Mouse (Mus musculus): ENCODE data around the gene Phf11a. TPM values are rescaled to one million over a fixed set of nuclear protein-coding genes. Genes with fewer than 3 reads are reported as not detected.
"Not testable (repeated sequence)": the region's sequence is repeated elsewhere in the genome, so short reads cannot be mapped to it uniquely, and the experiment has no call there.

The Phf11a gene
- polyA plus RNA-seq, 1 experiment from 2014 or later, result not detected

GRCm38 (mm10) chr14:59255861-59256260 lies 41.5 kb downstream of the Phf11a start:
- not testable (repeated sequence) for H3K27ac ChIP-seq (ENCODE audit: low read length); H3K27me3 ChIP-seq (ENCODE audit: control insufficient read depth, insufficient read depth, low read length); H3K9ac ChIP-seq (ENCODE audit: low read length); ATAC-seq (ENCODE audit: insufficient read depth, low FRiP score); H3K36me3 ChIP-seq (ENCODE audit: control insufficient read depth, insufficient read depth, low read length); H3K9me3 ChIP-seq (replicated peaks; ENCODE audit: control insufficient read depth, low read length); H3K4me3 ChIP-seq (replicated peaks; ENCODE audit: low read length); H3K4me1 ChIP-seq (ENCODE audit: control insufficient read depth, insufficient read depth, low read length); H3K4me2 ChIP-seq (ENCODE audit: low read depth, low read length)
- 87% methylated on average over 1 of the region's 1 CpGs for WGBS

- not testable (repeated sequence) for H3K27me3 ChIP-seq (ENCODE audit: control insufficient read depth, insufficient read depth, low read length); H3K27ac ChIP-seq (ENCODE audit: low read length); H3K9ac ChIP-seq (ENCODE audit: low read length); H3K9me3 ChIP-seq (replicated peaks; ENCODE audit: control insufficient read depth, low read length); H3K4me1 ChIP-seq (ENCODE audit: control insufficient read depth, insufficient read depth, low read length); H3K4me2 ChIP-seq (ENCODE audit: low read depth, low read length); ATAC-seq (ENCODE audit: insufficient read depth, low FRiP score); H3K36me3 ChIP-seq (ENCODE audit: control insufficient read depth, insufficient read depth, low read length); H3K4me3 ChIP-seq (replicated peaks; ENCODE audit: low read length)
- WGBS, result 55% methylated on average over 5 of the region's 5 CpGs
These were observed 47.0 kb downstream of the Phf11a start for GRCm38 (mm10) chr14:59250350-59250749.

GRCm38 (mm10) chr14:59233635-59234034 lies 63.7 kb downstream of the Phf11a start:
- H3K27ac ChIP-seq (ENCODE audit: low read length), result no peak overlapping the region
- no peaks in the 10 kb centered on the region for H3K27me3 ChIP-seq (ENCODE audit: control insufficient read depth, insufficient read depth, low read length)
- peaks cover 30% of the 10 kb centered on the region for H3K36me3 ChIP-seq (ENCODE audit: control insufficient read depth, insufficient read depth, low read length)
- 0 out of 2 replicates have a peak, but pooled peaks cover 2% of the 10 kb centered on the region for H3K9me3 ChIP-seq (replicated peaks; ENCODE audit: control insufficient read depth, low read length)
- no peaks in the 10 kb centered on the region for H3K4me1 ChIP-seq (ENCODE audit: control insufficient read depth, insufficient read depth, low read length)
- WGBS, result 87% methylated on average over 9 of the region's 9 CpGs
- no peak for ATAC-seq (ENCODE audit: insufficient read depth, low FRiP score)
- H3K4me3 ChIP-seq (replicated peaks; ENCODE audit: low read length), result no peak overlapping the region
- no peak overlapping the region for H3K4me2 ChIP-seq (ENCODE audit: low read depth, low read length)
- no peak overlapping the region for H3K9ac ChIP-seq (ENCODE audit: low read length)

GRCm38 (mm10) chr14:59232003-59232402 lies 65.3 kb downstream of the Phf11a start:
- Histone ChIP-seq H3K27me3 (ENCODE audit: control insufficient read depth, insufficient read depth, low read length) (no peaks in the 10 kb centered on the region), H3K4me2 (ENCODE audit: low read depth, low read length) (no peak overlapping the region), H3K9me3 (replicated peaks; ENCODE audit: control insufficient read depth, low read length) (no peaks in the 10 kb centered on the region), H3K4me1 (ENCODE audit: control insufficient read depth, insufficient read depth, low read length) (no peaks in the 10 kb centered on the region), H3K36me3 (ENCODE audit: control insufficient read depth, insufficient read depth, low read length) (peaks cover 36% of the 10 kb centered on the region), H3K4me3 (replicated peaks; ENCODE audit: low read length) (no peak overlapping the region), H3K27ac (ENCODE audit: low read length) (no peak overlapping the region), H3K9ac (ENCODE audit: low read length) (no peak overlapping the region)
- no peak for ATAC-seq (ENCODE audit: insufficient read depth, low FRiP score)
- 64% methylated on average over 5 of the region's 5 CpGs for WGBS

- H3K4me1 ChIP-seq (ENCODE audit: control insufficient read depth, insufficient read depth, low read length), result no peaks in the 10 kb centered on the region
- peaks cover 38% of the 10 kb centered on the region for H3K36me3 ChIP-seq (ENCODE audit: control insufficient read depth, insufficient read depth, low read length)
- H3K9ac ChIP-seq (ENCODE audit: low read length), result no peak overlapping the region
- no peak overlapping the region for H3K4me2 ChIP-seq (ENCODE audit: low read depth, low read length)
- H3K9me3 ChIP-seq (replicated peaks; ENCODE audit: control insufficient read depth, low read length), result no peaks in the 10 kb centered on the region
- no peak overlapping the region for H3K4me3 ChIP-seq (replicated peaks; ENCODE audit: low read length)
- 90% methylated on average over 21 of the region's 21 CpGs for WGBS
- no peak overlapping the region for H3K27ac ChIP-seq (ENCODE audit: low read length)
- no peaks in the 10 kb centered on the region for H3K27me3 ChIP-seq (ENCODE audit: control insufficient read depth, insufficient read depth, low read length)
- ATAC-seq (ENCODE audit: insufficient read depth, low FRiP score), result no peak
These were observed 66.9 kb downstream of the Phf11a start for GRCm38 (mm10) chr14:59230331-59230966.

GRCm38 (mm10) chr14:59229822-59230221 lies 67.5 kb downstream of the Phf11a start:
- Histone ChIP-seq H3K4me3 (replicated peaks; ENCODE audit: low read length) (no peak overlapping the region), H3K4me2 (ENCODE audit: low read depth, low read length) (no peak overlapping the region), H3K36me3 (ENCODE audit: control insufficient read depth, insufficient read depth, low read length) (peaks cover 34% of the 10 kb centered on the region), H3K4me1 (ENCODE audit: control insufficient read depth, insufficient read depth, low read length) (no peaks in the 10 kb centered on the region), H3K27me3 (ENCODE audit: control insufficient read depth, insufficient read depth, low read length) (no peaks in the 10 kb centered on the region), H3K9me3 (replicated peaks; ENCODE audit: control insufficient read depth, low read length) (no peaks in the 10 kb centered on the region), H3K27ac (ENCODE audit: low read length) (no peak overlapping the region), H3K9ac (ENCODE audit: low read length) (no peak overlapping the region)
- ATAC-seq (ENCODE audit: insufficient read depth, low FRiP score), result no peak
- 93% methylated on average over 3 of the region's 3 CpGs for WGBS

Other genes with a start within 250 kb of the Phf11a start
- not detected in 2 replicates for gene 1700129C05Rik, start 154.6 kb downstream of the Phf11a start, polyA plus RNA-seq (2015; fragmentation: Nextera tagmentation; extraction: Ambion mirVana)
- gene Gm5142, start 118.8 kb downstream of the Phf11a start, polyA plus RNA-seq (2015; fragmentation: Nextera tagmentation; extraction: Ambion mirVana), result not detected in 2 replicates
- 36.2 and 43.0 TPM in 2 replicates for gene Rcbtb1, start 96.3 kb downstream of the Phf11a start, polyA plus RNA-seq (2015; fragmentation: Nextera tagmentation; extraction: Ambion mirVana)
- not detected in 2 replicates for gene Gm6904, start 37.3 kb downstream of the Phf11a start, polyA plus RNA-seq (2015; fragmentation: Nextera tagmentation; extraction: Ambion mirVana)
- gene Phf11b, start 43.8 kb upstream of the Phf11a start, polyA plus RNA-seq (2015; fragmentation: Nextera tagmentation; extraction: Ambion mirVana), result 0.40 and 0.98 TPM in 2 replicates
- 4.4 and 6.0 TPM in 2 replicates for gene Phf11d, start 67.9 kb upstream of the Phf11a start, polyA plus RNA-seq (2015; fragmentation: Nextera tagmentation; extraction: Ambion mirVana)
- 0.49 and 0.59 TPM in 2 replicates for gene Phf11c, start 97.9 kb upstream of the Phf11a start, polyA plus RNA-seq (2015; fragmentation: Nextera tagmentation; extraction: Ambion mirVana)
- gene Setdb2, start 143.4 kb upstream of the Phf11a start, polyA plus RNA-seq (2015; fragmentation: Nextera tagmentation; extraction: Ambion mirVana), result 8.0 and 10.0 TPM in 2 replicates
- gene Cab39l, start 143.4 kb upstream of the Phf11a start, polyA plus RNA-seq (2015; fragmentation: Nextera tagmentation; extraction: Ambion mirVana), result 43.5 TPM in 2 replicates

All from stomach, embryonic 16.5 days (tissue).